Mouse (Mus musculus) liver, embryonic 14.5 days (tissue): ENCODE measurements around the gene Gnpnat1. TPM values are rescaled to one million over a fixed set of nuclear protein-coding genes. Genes with fewer than 3 reads are reported as not detected.

Source experiments
- ATAC-seq: fragments of 200-750 bp; cut with Nextera tagmentation; 2 replicates; pipeline ENCODE4 v1.8.0; 2017; ENCODE audit warnings: moderate number of reproducible peaks, mild to moderate bottlenecking, moderate library complexity; ENCODE audit not compliant: insufficient read depth
- DNase-seq, 3 experiments: peaks; one replicate each; pipeline ENCODE4 v3.0.0-alpha.2; 2012 to 2013; ENCODE audit warnings: low read depth in 3 of 3, low spot score in 3 of 3
- H3K27ac ChIP-seq: fragments of 300-500 bp; sonication (generic); 2 replicates; pipeline ENCODE4 v1.5.1; 2014; ENCODE audit warnings: moderate library complexity, mild to moderate bottlenecking, control low read depth, inconsistent platforms
- H3K27me3 ChIP-seq: fragments of 300-500 bp; sonication (generic); 2 replicates; pipeline ENCODE4 v1.6.1; 2014; ENCODE audit warnings: mild to moderate bottlenecking, low read length, moderate library complexity; ENCODE audit not compliant: control insufficient read depth, insufficient read depth
- H3K36me3 ChIP-seq: fragments of 300-500 bp; sonication (generic); replicated peaks from 2 replicates; pipeline ENCODE4 v1.6.1; 2014; ENCODE audit warnings: low read depth; ENCODE audit not compliant: control insufficient read depth, insufficient read depth
- H3K4me1 ChIP-seq, 2 experiments: fragments of 200-500 bp in 1 of 2; fragments of 300-500 bp in 1 of 2; sonication (generic) in 1 of 2; replicated peaks; 2 replicates each; pipeline ENCODE4 v1.6.1; 2012 to 2014; ENCODE audit warnings: antibody characterized with exemption in 1 of 2, inconsistent platforms in 1 of 2, low read length in 1 of 2; ENCODE audit not compliant: control insufficient read depth in 2 of 2, insufficient read depth in 2 of 2
- H3K4me2 ChIP-seq: fragments of 300-500 bp; sonication (generic); 2 replicates; pipeline ENCODE4 v1.6.1; 2014; ENCODE audit warnings: low read depth, mild to moderate bottlenecking, control low read depth, moderate library complexity
- H3K4me3 ChIP-seq, 2 experiments: fragments of 200-500 bp in 1 of 2; fragments of 300-500 bp in 1 of 2; sonication (generic) in 1 of 2; 2 replicates each; pipeline ENCODE4 v1.5.1; 2012 to 2014; ENCODE audit warnings: low read depth in 2 of 2, low read length in 2 of 2, mild to moderate bottlenecking in 2 of 2, control low read depth in 1 of 2, inconsistent platforms in 1 of 2, moderate library complexity in 1 of 2; ENCODE audit not compliant: insufficient read depth in 1 of 2
- H3K9ac ChIP-seq: fragments of 300-500 bp; sonication (generic); replicated peaks from 2 replicates; pipeline ENCODE4 v1.6.1; 2014; ENCODE audit warnings: mild to moderate bottlenecking, control low read depth, moderate library complexity
- H3K9me3 ChIP-seq: fragments of 300-500 bp; sonication (generic); 2 replicates; pipeline ENCODE4 v1.6.1; 2016; ENCODE audit warnings: low read length, mixed read lengths; ENCODE audit not compliant: control insufficient read depth
- CTCF ChIP-seq: IDR thresholded peaks from 2 replicates; pipeline ENCODE4 v1.5.1; 2016; ENCODE audit warnings: antibody characterized with exemption, low read depth, control low read depth
- EP300 ChIP-seq: IDR thresholded peaks from 2 replicates; pipeline ENCODE4 v1.6.1; 2016; ENCODE audit warnings: antibody characterized with exemption, low read depth
- WGBS: fragments of 180-500 bp; shearing (Covaris S2); extraction: QIAGEN DNeasy Blood & Tissue Kit; methylation state at CpG from one replicate; pipeline ENCODE4 v1.1.7; 2014; ENCODE audit not compliant: insufficient replicate concordance; 5-methylcytosine and 5-hydroxymethylcytosine counted together
- polyA plus RNA-seq, 2 experiments: library from polyadenylated mRNA; depleted of rRNA in 1 of 2; stranded (reverse) in 1 of 2; unstranded in 1 of 2; fragments of >200 nt; fragmentation: Nextera tagmentation in 1 of 2; extraction: Ambion mirVana in 1 of 2; gene quantifications; 2 replicates each; pipeline versions ENCODE4 v1.2.1 to v1.2.3; 2012 to 2014

Gene Gnpnat1
- polyA plus RNA-seq, 2 experiments = 8.9 to 31.0 TPM

GRCm38 (mm10) chr14:45387480-45387879, 17.2 kb downstream of the Gnpnat1 start:
- TF ChIP-seq CTCF (no peak), EP300 (no peak)
- H3K36me3 ChIP-seq = no peaks in the 10 kb centered on the region
- H3K4me3 ChIP-seq = peak overlapping the region; percentile 66 to 68
- ATAC-seq (no peak), DNase-seq (peak; percentile 12 to 37 (median 27))
- peak overlapping the region; percentile 64 for H3K9ac ChIP-seq
- peak overlapping the region; percentile 76 for H3K4me2 ChIP-seq
- WGBS = 4% methylated on average over 2 of the region's 2 CpGs
- H3K27ac ChIP-seq = peak overlapping the region; percentile 41
- peaks cover 6 to 19% of the 10 kb centered on the region in 2 experiments for H3K4me1 ChIP-seq
- H3K9me3 ChIP-seq = no peaks in the 10 kb centered on the region
- H3K27me3 ChIP-seq = no peaks in the 10 kb centered on the region

GRCm38 (mm10) chr14:45385596-45385995, 19.1 kb downstream of the Gnpnat1 start:
- Histone ChIP-seq H3K36me3 (no peaks in the 10 kb centered on the region; the same call in 1 of the 2 replicates), H3K27me3 (no peaks in the 10 kb centered on the region), H3K27ac (no peak overlapping the region), H3K4me2 (no peak overlapping the region), H3K9ac (no peak overlapping the region), H3K9me3 (no peaks in the 10 kb centered on the region), H3K4me3 (no peak overlapping the region), H3K4me1 (peaks cover 6 to 19% of the 10 kb centered on the region in 2 experiments)
- TF ChIP-seq EP300 (no peak), CTCF (no peak)
- no peak for DNase-seq
- no peak for ATAC-seq
- 73% methylated on average over 2 of the region's 2 CpGs for WGBS

- TF ChIP-seq EP300 (no peak), CTCF (peak; percentile 65)
- H3K9me3 ChIP-seq = no peaks in the 10 kb centered on the region
These were observed 21.8 kb downstream of the Gnpnat1 start for GRCm38 (mm10) chr14:45382912-45383311.

GRCm38 (mm10) chr14:45380756-45381155, 24.0 kb downstream of the Gnpnat1 start:
- TF ChIP-seq CTCF (no peak), EP300 (no peak)
- 73% methylated on average over 6 of the region's 6 CpGs for WGBS
- ATAC-seq = no peak
- H3K4me2 ChIP-seq = no peak overlapping the region
- no peak overlapping the region for H3K4me3 ChIP-seq
- no peaks in the 10 kb centered on the region for H3K27me3 ChIP-seq
- DNase-seq = no peak
- no peaks in the 10 kb centered on the region for H3K4me1 ChIP-seq
- H3K36me3 ChIP-seq = no peaks in the 10 kb centered on the region; the same call in 1 of the 2 replicates
- no peak overlapping the region for H3K9ac ChIP-seq
- H3K9me3 ChIP-seq = no peaks in the 10 kb centered on the region
- no peak overlapping the region for H3K27ac ChIP-seq

More at GRCm38 (mm10) chr14:45382912-45383311, 21.8 kb downstream of the Gnpnat1 start:
- Histone ChIP-seq H3K4me3 (no peak overlapping the region), H3K27ac (no peak overlapping the region), H3K9ac (no peak overlapping the region), H3K4me1 (peaks cover 6 to 11% of the 10 kb centered on the region in 2 experiments), H3K4me2 (no peak overlapping the region), H3K36me3 (no peaks in the 10 kb centered on the region; the same call in 1 of the 2 replicates), H3K27me3 (no peaks in the 10 kb centered on the region)
- no peak for DNase-seq
- ATAC-seq = no peak
- WGBS = 64% methylated on average over 4 of the region's 4 CpGs

- DNase-seq = no peak
- ATAC-seq = no peak
- Histone ChIP-seq H3K4me3 (no peak overlapping the region), H3K4me1 (no peaks in the 10 kb centered on the region), H3K4me2 (no peak overlapping the region), H3K36me3 (no peaks in the 10 kb centered on the region; the same call in 1 of the 2 replicates), H3K27ac (no peak overlapping the region), H3K9ac (no peak overlapping the region), H3K27me3 (no peaks in the 10 kb centered on the region), H3K9me3 (no peaks in the 10 kb centered on the region)
- 64% methylated on average over 3 of the region's 3 CpGs for WGBS
- TF ChIP-seq EP300 (no peak), CTCF (no peak)
These were observed 25.9 kb downstream of the Gnpnat1 start for GRCm38 (mm10) chr14:45378771-45379170.
